Mouse (Mus musculus) thymus, postnatal 25 days (tissue): Measurements from ENCODE around the gene Sox11.

Source experiments
- DNase-seq: peaks from one replicate; pipeline ENCODE4 v3.0.0; 2022

Sox11 gene

DNA sequence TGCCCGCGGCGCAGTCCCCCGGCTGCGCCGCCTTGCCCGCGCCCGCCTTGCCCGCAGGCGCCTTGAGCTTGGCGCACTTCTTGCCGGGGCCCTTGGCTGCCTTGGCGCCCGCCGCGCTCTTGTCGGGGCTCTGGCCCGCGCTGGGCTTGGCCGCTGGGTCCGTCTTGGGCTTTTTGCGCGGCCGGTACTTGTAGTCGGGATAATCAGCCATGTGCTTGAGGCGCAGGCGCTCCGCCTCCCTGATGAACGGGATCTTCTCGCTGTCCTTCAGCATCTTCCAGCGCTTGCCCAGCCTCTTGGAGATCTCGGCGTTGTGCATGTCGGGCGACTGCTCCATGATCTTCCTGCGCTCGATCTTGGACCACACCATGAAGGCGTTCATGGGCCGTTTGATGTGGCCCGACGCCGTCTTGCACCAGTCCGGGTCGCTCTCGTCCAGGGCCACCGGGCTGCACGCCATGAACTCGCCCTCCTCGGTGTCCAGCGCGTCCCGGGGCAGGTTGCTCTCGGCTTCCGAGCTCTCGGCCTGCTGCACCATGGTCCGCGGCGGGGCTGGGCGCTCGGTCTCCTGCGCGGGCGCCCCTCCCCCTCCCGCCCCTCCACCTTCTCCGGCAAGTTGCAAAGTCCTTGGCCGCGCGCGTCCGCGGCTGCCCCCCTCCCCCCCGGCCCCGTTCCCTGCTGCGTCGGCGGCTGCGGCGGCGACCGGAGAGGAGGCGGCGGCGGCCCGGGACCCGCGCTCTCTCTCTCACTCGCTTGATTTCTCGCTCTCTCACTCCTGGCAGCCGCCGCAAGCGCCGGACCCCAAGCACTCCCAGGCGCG is at the start of gene Sox11:
Gene Sox11, minus strand, starts transcription at position 704 of the 820 bp plus-strand sequence.
- DNase-seq, result no peak

GRCm38 (mm10) chr12:27391652-27392305 is 49.4 kb upstream of the Sox11 start:
- no peak for DNase-seq

- DNase-seq, result no peak
Observed at GRCm38 (mm10) chr12:27390439-27390838, 48.1 kb upstream of the Sox11 start.

DNA sequence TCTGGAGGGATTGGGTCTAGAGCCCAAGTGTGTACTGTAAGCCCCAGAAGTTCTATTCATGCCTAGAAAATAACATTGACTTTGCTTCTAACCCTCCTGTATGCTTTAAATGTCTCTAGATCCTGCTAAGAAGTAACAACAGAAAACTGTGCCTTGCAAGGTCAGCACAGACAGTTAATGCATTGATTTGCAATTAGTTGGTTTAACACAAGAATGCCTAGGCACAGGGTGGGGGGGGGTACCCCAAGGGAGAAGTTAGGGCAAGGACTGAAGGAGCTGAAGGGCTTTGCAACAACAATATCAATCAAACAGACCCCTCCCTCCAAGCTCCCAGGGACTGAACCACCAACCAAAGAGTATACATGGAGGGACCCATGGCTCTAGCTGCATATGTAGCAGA is 47.1 kb upstream of the Sox11 start:
- DNase-seq, result no peak

DNA sequence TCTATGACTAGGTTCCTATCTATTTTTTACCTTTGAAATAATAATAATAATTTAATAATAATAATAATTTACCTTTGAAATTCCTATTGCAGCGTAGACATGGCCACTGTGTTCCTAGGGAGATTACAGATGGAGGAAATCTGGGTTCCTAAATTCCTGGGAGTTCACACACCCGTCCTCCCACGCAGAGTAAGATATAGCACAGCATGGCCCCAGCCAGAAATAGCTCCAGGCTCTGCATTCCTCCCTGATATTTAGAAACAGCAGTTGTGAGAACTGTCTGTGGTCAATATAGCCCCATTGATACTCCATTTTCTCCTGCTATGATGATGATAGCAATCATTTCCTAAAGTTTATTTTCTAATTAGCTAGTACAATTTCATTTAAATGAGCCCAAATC is 30.1 kb upstream of the Sox11 start:
- no peak for DNase-seq

- DNase-seq, result no peak
Observed at GRCm38 (mm10) chr12:27370756-27371155, 28.4 kb upstream of the Sox11 start.

DNA sequence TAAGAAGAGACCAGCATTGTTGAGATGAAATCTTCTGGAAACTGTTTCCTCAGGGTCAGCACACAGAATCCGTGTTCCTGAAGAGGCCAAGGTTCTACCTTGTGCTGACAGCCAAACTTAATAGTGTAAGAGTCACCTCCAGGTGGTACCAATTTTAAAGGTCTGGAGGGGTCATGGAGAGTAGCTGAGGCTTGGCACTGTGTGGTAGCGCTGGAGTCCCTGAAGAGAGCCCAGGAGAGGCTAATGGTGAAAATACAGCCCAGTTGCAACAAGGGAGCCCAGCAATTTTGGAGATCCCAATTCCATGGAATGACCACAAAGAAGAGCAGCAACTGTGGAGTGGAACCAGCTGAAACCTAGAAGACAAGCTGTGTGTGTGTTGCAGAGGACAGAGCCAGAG is 25.1 kb upstream of the Sox11 start:
- no peak for DNase-seq

DNA sequence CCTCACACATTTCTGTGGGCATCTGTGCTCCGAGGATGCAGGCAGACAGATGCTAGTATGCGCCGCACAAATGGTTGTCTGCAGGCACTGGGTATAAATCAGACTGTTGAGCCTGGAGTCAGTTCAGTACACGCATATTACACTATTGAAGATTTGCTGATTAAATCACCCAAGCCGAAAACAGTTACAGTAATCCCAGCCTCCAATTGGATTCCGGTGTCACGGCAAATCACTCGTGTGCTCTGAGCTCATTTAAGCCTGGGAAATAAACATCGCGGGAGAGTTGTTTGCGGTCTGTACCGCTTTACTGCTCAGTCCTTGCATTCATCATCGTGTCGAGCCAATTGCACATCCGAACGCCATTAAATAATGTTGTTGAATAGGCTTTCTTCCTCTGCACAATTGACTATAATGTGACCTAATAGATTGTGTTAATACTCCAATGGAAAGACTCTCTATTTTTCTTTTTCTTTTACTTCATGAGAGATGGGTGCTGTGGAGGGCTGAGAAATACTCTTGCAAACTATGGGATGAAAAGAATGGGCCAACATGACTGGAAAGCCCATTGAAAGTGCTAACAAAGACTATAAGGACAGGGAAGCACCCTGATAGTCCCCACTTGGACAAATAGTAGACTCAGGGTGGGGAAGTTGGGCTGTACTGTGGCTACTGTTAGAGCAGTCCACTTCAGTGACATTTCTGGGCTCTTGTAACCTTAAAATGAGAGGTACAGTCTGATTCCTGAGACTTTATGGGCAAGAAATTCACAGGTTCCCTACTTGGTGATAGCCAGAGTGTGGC is 21.7 kb upstream of the Sox11 start:
- DNase-seq, result no peak

GRCm38 (mm10) chr12:27357076-27357637 is 14.8 kb upstream of the Sox11 start:
- no peak for DNase-seq

- no peak for DNase-seq
Observed at GRCm38 (mm10) chr12:27356571-27356970, 14.2 kb upstream of the Sox11 start.

DNA sequence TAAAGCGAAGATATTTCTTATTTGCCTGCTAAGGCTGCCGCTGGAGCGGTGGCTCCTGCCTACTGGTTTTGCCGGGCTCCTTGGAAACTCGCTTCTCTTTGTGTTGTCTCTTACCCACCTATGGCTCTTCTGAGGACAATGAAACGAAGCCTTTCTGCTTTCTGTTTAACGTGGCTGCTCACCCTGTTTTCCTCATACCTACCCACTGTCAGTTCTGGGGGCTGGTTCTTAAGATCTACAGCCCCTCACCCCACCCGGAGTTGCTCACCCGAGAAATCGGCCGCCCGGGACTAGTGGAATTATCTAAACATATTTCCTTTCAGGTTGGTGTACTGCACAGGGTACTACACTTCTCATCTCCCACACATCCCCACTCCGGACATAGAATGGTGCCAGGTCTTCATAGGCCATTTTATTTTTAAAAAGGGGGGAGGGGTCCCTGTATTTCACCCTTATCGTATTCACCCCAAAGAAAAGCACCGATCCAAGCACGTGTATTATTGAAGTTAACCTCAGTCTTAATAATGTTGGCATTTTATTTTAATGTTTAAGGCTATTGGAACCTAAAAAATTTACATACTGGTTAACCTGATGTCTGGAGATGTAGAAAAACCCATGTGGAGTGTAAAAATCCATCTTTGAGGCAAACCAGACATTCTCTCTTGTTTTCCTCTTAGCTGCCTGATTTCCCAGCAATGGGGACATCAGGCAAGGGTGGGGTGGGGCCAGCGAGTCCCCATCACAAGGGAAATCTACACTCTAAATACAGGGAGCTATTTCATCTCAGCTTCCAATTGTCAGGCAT is 1.4 kb upstream of the Sox11 start:
- no peak for DNase-seq

GRCm38 (mm10) chr12:27342691-27343605 is 574 bp upstream of the Sox11 start:
- DNase-seq, result no peak

- no peak for DNase-seq
Observed at GRCm38 (mm10) chr12:27341130-27341870, 1.1 kb downstream of the Sox11 start.

DNA sequence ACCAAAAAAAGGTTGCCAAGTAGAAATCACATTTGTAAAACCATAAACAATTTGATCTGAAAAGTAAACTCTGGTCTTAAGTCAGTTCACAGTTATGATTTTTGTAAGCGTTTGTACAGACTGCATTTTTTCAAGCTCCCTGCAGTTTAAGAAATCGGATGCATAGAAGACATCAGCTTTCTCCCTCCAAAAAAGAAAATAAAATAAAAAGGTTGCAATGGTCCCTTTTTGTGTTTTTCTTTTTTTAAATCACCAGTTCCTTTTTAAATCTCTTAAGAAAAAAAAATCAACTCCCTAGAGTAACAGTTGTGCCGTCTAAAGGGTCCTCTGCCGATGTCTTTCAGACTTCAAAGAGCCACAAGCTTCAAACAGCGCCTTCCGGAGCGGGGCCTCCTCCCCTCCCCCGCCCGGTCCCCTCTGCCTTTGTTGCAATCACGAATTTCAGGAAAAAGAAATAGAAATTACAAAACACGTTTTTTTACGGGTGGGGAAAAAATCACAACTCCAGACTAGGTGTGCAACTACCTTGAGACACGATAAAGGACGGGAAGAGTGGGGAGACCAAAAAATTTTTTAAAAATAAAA is 1.8 kb downstream of the Sox11 start:
- no peak for DNase-seq

DNA sequence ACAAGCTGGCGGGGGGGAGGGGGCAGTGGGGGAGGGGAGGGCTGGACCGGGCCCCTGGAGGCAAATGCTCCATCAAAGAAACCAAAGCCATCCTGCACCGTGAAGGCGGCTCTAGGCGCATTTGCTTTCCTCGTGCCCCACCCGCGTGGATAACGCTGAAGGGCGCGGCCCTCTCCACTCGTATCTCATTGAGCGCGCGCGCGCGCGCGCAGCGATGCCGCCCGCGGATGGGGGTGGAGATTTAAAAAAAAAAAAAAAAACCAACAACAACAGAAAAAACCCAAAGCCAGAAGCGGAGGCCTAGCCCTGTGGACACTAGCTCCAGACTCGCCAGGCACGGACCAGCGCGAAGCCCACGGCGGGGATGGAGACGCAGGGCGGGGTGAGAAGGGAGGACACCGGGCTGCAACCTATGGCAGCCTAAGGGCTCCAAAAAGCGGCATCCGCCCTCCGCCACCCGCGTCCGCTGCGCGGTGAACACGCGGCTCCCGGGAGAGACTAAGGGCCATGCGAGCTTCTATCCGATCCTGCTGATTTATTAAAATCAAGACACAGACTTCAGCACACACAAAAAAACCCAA is 3.1 kb downstream of the Sox11 start:
- DNase-seq, result no peak

DNA sequence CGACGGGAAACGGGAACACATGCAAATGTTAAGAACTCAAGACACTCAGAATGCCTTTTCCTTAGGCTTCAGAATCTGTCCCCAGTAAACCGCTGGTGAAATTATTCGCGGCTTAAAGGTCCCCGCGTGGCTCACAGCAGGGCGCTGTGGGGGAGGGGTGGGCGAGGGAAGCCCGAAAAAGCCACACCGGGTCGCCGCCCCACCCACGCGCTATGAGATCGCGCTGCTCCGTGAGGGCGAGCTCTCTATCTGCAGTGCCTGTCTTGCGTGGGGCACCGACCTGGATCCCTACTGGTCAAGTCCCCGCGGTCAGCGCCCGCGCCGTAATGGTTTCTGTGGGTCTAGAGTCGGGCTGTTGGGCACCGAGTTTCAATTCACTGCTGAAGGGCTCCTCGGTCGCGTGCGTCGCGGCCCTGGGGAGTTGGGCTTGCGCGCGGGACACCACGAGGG is 3.6 kb downstream of the Sox11 start:
- DNase-seq, result no peak

GRCm38 (mm10) chr12:27338116-27338515 is 4.3 kb downstream of the Sox11 start:
- DNase-seq, result no peak

DNA sequence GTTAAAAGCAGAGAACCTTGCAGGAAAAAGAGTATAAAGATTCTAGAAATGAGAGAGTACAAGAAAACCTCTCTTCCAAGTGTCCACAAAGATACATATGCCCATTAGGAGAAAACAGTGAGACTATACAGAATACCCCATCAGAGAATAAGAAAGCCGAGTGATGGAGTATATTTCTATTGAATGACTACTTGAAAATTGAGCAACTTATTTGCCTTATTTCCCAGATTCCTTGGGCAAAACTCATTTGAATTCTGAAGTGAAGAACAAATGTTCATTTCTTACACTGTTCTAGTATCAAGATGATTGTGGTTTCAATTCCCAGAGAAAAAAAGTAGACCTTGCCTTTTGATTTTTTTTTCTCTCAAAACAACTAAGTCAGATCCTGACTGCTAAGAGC is 4.9 kb downstream of the Sox11 start:
- DNase-seq, result no peak

DNA sequence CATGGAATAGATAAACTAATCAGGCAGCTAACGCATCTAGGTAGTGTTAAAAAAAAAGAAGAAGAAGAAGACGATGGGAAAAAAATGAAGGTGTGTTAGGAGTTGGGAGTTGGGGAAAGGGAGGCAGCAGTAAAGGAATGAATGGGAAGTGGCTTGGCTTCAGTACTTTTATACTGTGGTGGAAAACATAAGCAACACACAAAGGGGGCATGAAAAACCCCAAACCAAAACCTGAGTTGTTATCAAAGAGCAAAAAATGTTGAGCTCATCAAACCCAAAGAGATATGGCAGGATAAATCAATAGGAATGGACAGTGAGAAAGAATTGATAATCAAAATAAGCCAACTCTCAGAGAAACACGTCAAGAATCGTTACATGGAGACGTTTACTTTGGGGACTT is 5.6 kb downstream of the Sox11 start:
- DNase-seq, result no peak

- DNase-seq, result no peak
Observed at GRCm38 (mm10) chr12:27336336-27336735, 6.0 kb downstream of the Sox11 start.
